In the genomic region with DNA sequence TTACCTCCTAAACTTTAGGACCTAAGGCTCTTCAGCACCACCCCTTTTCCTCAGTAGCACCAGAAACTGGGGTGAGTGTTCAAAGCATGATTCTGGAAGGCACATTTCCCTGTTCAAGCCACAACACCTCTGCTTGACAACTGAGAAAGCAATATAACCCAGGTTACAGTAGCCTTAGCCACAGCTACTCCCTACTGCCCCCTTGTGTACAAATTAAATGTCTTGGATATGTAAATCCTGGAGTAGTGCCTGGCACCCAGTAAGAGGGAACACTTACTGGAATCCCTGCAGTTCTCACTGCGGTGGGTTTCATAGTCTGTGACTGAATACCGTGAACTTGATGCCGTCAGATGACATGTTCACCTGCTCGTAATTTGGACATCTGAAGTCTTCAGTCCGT, we compare ENCODE assay signal across 11 mouse cellular contexts.
DNase-seq lines count a peak whose midpoint lies in the region; ATAC-seq and TF ChIP-seq lines count a peak whose summit lies in the region.
"Had no signal": no experiment of that assay in that cellular context is flagged by ENCODE, and none has a peak within 500 bp of the region (broad histone marks: within the 10 kb centered on the region; RNA-seq: fewer than 3 reads in every experiment).

No protein-coding gene starts in this region.

- H3K4me2 ChIP-seq in forebrain, embryonic 11.5 days (ENCODE audit: low read depth, low read length, severe bottlenecking) = no peak overlapping the region
- no peak overlapping the region for H3K4me2 ChIP-seq in lung, embryonic 14.5 days
- no peak overlapping the region for H3K4me2 ChIP-seq in hindbrain, postnatal 0 days (ENCODE audit: low read depth, low read length)
- H3K4me2 ChIP-seq: heart, embryonic 15.5 days; neural tube, embryonic 12.5 days had no signal

- H3K27ac ChIP-seq in forebrain, embryonic 11.5 days (ENCODE audit: low read depth, low read length) = no peak overlapping the region
- no peak overlapping the region for H3K27ac ChIP-seq in forebrain, embryonic 10.5 days
- no peak overlapping the region for H3K27ac ChIP-seq in lung, embryonic 14.5 days (ENCODE audit: low read depth)
- no peak overlapping the region for H3K27ac ChIP-seq in hindbrain, postnatal 0 days
- H3K27ac ChIP-seq: heart, embryonic 15.5 days; neural tube, embryonic 12.5 days had no signal

- 29% methylated on average over 5 of the region's 5 CpGs for WGBS in forebrain, embryonic 11.5 days
- 36% methylated on average over 5 of the region's 5 CpGs for WGBS in forebrain, embryonic 10.5 days
- WGBS in lung, embryonic 14.5 days = 32% methylated on average over 5 of the region's 5 CpGs
- WGBS in hindbrain, postnatal 0 days = 30% methylated on average over 5 of the region's 5 CpGs

- H3K9me3 ChIP-seq in forebrain, embryonic 11.5 days (ENCODE audit: control insufficient read depth, low read length) = no peaks in the 10 kb centered on the region
- no peaks in the 10 kb centered on the region for H3K9me3 ChIP-seq in forebrain, embryonic 10.5 days
- H3K9me3 ChIP-seq in lung, embryonic 14.5 days (ENCODE audit: low read depth, low read length) = no peaks in the 10 kb centered on the region
- no peaks in the 10 kb centered on the region for H3K9me3 ChIP-seq in hindbrain, postnatal 0 days (ENCODE audit: low read length)
- H3K9me3 ChIP-seq: heart, embryonic 15.5 days; neural tube, embryonic 12.5 days had no signal

- H3K27me3 ChIP-seq in forebrain, embryonic 11.5 days (ENCODE audit: control insufficient read depth, insufficient read depth, low read length) = peaks cover 4% of the 10 kb centered on the region; the same call in 1 of the 2 replicates
- peaks cover 40% of the 10 kb centered on the region for H3K27me3 ChIP-seq in forebrain, embryonic 10.5 days (ENCODE audit: poor library complexity, severe bottlenecking)
- H3K27me3 ChIP-seq in lung, embryonic 14.5 days (ENCODE audit: insufficient read depth, low read length) = peaks cover 7% of the 10 kb centered on the region; the same call in 1 of the 2 replicates
- H3K27me3 ChIP-seq in hindbrain, postnatal 0 days (ENCODE audit: insufficient read depth, low read length) = no peaks in the 10 kb centered on the region
- H3K27me3 ChIP-seq in splenic B cell, adult 2 months (ENCODE audit: control insufficient read depth, insufficient read depth, low read length, poor library complexity, severe bottlenecking) = no peaks in the 10 kb centered on the region
- H3K27me3 ChIP-seq: heart, embryonic 15.5 days had no signal

- H3K36me3 ChIP-seq in forebrain, embryonic 11.5 days (ENCODE audit: control insufficient read depth, insufficient read depth, low read length) = no peaks in the 10 kb centered on the region
- no peaks in the 10 kb centered on the region for H3K36me3 ChIP-seq in forebrain, embryonic 10.5 days (replicated peaks)
- no peaks in the 10 kb centered on the region for H3K36me3 ChIP-seq in lung, embryonic 14.5 days (ENCODE audit: insufficient read depth)
- no peaks in the 10 kb centered on the region for H3K36me3 ChIP-seq in hindbrain, postnatal 0 days (ENCODE audit: insufficient read depth, low read length)
- no peaks in the 10 kb centered on the region for H3K36me3 ChIP-seq in splenic B cell, adult 2 months (ENCODE audit: control insufficient read depth, insufficient read depth, low read length, poor library complexity, severe bottlenecking)
- H3K36me3 ChIP-seq: G1E; heart, embryonic 15.5 days; neural tube, embryonic 12.5 days had no signal

- TF ChIP-seq CTCF in lung, embryonic 14.5 days (IDR thresholded peaks at IDR 0.05; ENCODE audit: low read depth) = peak; percentile 79
- TF ChIP-seq CTCF in hindbrain, postnatal 0 days (IDR thresholded peaks at IDR 0.05; ENCODE audit: low read depth) = peak; percentile 83

- no peak overlapping the region for H3K4me3 ChIP-seq in forebrain, embryonic 11.5 days (ENCODE audit: low read depth, low read length)
- H3K4me3 ChIP-seq in forebrain, embryonic 10.5 days = no peak overlapping the region
- no peak overlapping the region for H3K4me3 ChIP-seq in lung, embryonic 14.5 days (ENCODE audit: low read depth, low read length)
- no peak overlapping the region for H3K4me3 ChIP-seq in hindbrain, postnatal 0 days (ENCODE audit: low read length)
- H3K4me3 ChIP-seq: heart, embryonic 15.5 days; neural tube, embryonic 12.5 days had no signal

- DNase-seq in forebrain, embryonic 11.5 days (ENCODE audit: low spot score) = no peak
- no peak for DNase-seq in forebrain, embryonic 10.5 days (ENCODE audit: extremely low spot score, low spot score)
- DNase-seq in lung, embryonic 14.5 days = peak; percentile 90
- DNase-seq in lung, postnatal 14 days = no peak
- peak; percentile 61 for DNase-seq in cerebellum, adult 8-10 months
- DNase-seq in hindbrain, postnatal 0 days (ENCODE audit: low spot score) = peak; percentile 87
- peak; percentile 70 for DNase-seq in splenic B cell, adult 2 months (ENCODE audit: low read depth, low spot score)
- DNase-seq in spleen, postnatal 14 days (ENCODE audit: low spot score in 2 of 2) = no peak

- H3K4me1 ChIP-seq in forebrain, embryonic 11.5 days (replicated peaks; ENCODE audit: control insufficient read depth, insufficient read depth, low read length) = 0 out of 2 replicates have a peak, but pooled peaks cover 2% of the 10 kb centered on the region
- H3K4me1 ChIP-seq in forebrain, embryonic 10.5 days = peaks cover 15% of the 10 kb centered on the region
- H3K4me1 ChIP-seq in lung, embryonic 14.5 days (ENCODE audit: insufficient read depth) = no peaks in the 10 kb centered on the region
- 0 out of 2 replicates have a peak, but pooled peaks cover 5% of the 10 kb centered on the region for H3K4me1 ChIP-seq in hindbrain, postnatal 0 days (ENCODE audit: insufficient read depth, low read length)

- no peak overlapping the region for H3K9ac ChIP-seq in forebrain, embryonic 11.5 days (ENCODE audit: low read length)
- H3K9ac ChIP-seq in lung, embryonic 14.5 days = no peak overlapping the region
- no peak overlapping the region for H3K9ac ChIP-seq in hindbrain, postnatal 0 days (replicated peaks; ENCODE audit: low read length)
- H3K9ac ChIP-seq: heart, embryonic 15.5 days; neural tube, embryonic 12.5 days had no signal

- peak; percentile 36; the same call in 1 of the 2 replicates for ATAC-seq in forebrain, embryonic 11.5 days (replicated peaks; ENCODE audit: low FRiP score)
- 0 out of 2 replicates have a peak, but pooled peaks have one; percentile 53 for ATAC-seq in lung, embryonic 14.5 days (ENCODE audit: insufficient read depth)
- peak; percentile 56; the same call in 1 of the 2 replicates for ATAC-seq in hindbrain, postnatal 0 days

Comparison
In these comparisons a context has a peak if more than half of its experiments do, and no peak if none do; other contexts are left out.
1. DNase-seq: peak in lung, embryonic 14.5 days (single experiment), cerebellum, adult 8-10 months (single experiment), hindbrain, postnatal 0 days (single experiment) and splenic B cell, adult 2 months (single experiment); none in forebrain, embryonic 11.5 days (single experiment), forebrain, embryonic 10.5 days (single experiment), lung, postnatal 14 days (single experiment) and spleen, postnatal 14 days (0 of 2).
2. Peak in every context shown above with its lines, with median percentiles within 50 percentile points of each other: ATAC-seq.